Mouse (Mus musculus) heart, embryonic 13.5 days (tissue): ENCODE results near the gene Mtmr4. TPM values are rescaled to one million over a fixed set of nuclear protein-coding genes. Genes with fewer than 3 reads are reported as not detected.

Source experiments
- ATAC-seq: fragments of 200-750 bp; cut with Nextera tagmentation; 2 replicates; pipeline ENCODE4 v1.8.0; 2017; ENCODE audit warnings: moderate TSS enrichment; ENCODE audit not compliant: insufficient number of reproducible peaks, low FRiP score, low TSS enrichment; ENCODE audit errors: extremely low read depth
- H3K27ac ChIP-seq: fragments of 300-500 bp; sonication (generic); replicated peaks from 2 replicates; pipeline ENCODE4 v1.5.1; 2015; ENCODE audit warnings: moderate library complexity, mild to moderate bottlenecking, inconsistent platforms
- H3K27me3 ChIP-seq: fragments of 300-500 bp; sonication (generic); replicated peaks from 2 replicates; pipeline ENCODE4 v1.6.1; 2015; ENCODE audit warnings: mild to moderate bottlenecking, inconsistent platforms
- H3K36me3 ChIP-seq: fragments of 300-500 bp; sonication (generic); 2 replicates; pipeline ENCODE4 v1.6.1; 2015; ENCODE audit warnings: mild to moderate bottlenecking, inconsistent platforms
- H3K4me1 ChIP-seq: fragments of 300-500 bp; sonication (generic); 2 replicates; pipeline ENCODE4 v1.6.1; 2015; ENCODE audit warnings: inconsistent platforms
- H3K4me2 ChIP-seq: fragments of 300-500 bp; sonication (generic); 2 replicates; pipeline ENCODE4 v1.6.1; 2015; ENCODE audit warnings: inconsistent platforms, mild to moderate bottlenecking, moderate library complexity
- H3K4me3 ChIP-seq: fragments of 300-500 bp; sonication (generic); 2 replicates; pipeline ENCODE4 v1.5.1; 2015; ENCODE audit warnings: moderate library complexity, mild to moderate bottlenecking, inconsistent platforms
- H3K9ac ChIP-seq: fragments of 300-500 bp; sonication (generic); 2 replicates; pipeline ENCODE4 v1.6.1; 2015; ENCODE audit warnings: inconsistent platforms, mild to moderate bottlenecking, moderate library complexity
- H3K9me3 ChIP-seq: fragments of 300-500 bp; sonication (generic); 2 replicates; pipeline ENCODE4 v1.6.1; 2016; ENCODE audit warnings: inconsistent platforms
- WGBS: fragments of 180-500 bp; shearing (Covaris S2); methylation state at CpG from one replicate; pipeline ENCODE4 v1.1.7; 2015; ENCODE audit warnings: mixed read lengths; 5-methylcytosine and 5-hydroxymethylcytosine counted together
- polyA plus RNA-seq: library from polyadenylated mRNA; unstranded; fragments of >200 nt; fragmentation: Nextera tagmentation; extraction: Ambion mirVana; gene quantifications from 2 replicates; pipeline ENCODE4 v1.2.1, GENCODE M21; 2015

The Mtmr4 gene
- polyA plus RNA-seq, 1 experiment from 2014 or later = 14.1 TPM

DNA sequence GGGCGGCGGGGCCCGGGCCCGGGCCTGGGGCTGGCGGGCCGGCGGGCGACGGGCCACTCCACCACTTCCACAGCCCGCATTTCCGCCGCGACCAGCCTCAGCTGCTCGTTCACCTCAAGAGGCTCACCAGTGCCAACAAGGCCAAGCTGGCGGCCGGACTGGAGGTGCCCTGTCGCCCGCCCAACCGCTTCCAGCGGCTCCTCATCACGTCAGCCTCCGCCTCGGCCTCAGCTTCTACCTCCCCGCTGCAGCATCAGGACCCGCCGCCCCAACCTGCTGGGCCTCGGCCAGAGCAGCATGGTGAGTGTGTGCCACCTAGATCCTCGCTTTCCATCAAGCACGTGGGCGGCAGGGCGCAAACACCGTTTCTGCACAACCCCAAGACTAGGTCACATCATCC lies 25.6 kb downstream of the Mtmr4 start:
- no peak overlapping the region for H3K9ac ChIP-seq
- WGBS = 93% methylated on average over 32 of the region's 32 CpGs
- H3K4me1 ChIP-seq = 0 out of 2 replicates have a peak, but pooled peaks cover 3% of the 10 kb centered on the region
- no peak overlapping the region for H3K27ac ChIP-seq
- no peaks in the 10 kb centered on the region for H3K27me3 ChIP-seq
- 0 out of 2 replicates have a peak, but pooled peaks cover 5% of the 10 kb centered on the region for H3K9me3 ChIP-seq
- ATAC-seq = no peak
- H3K4me3 ChIP-seq = no peak overlapping the region
- H3K4me2 ChIP-seq = no peak overlapping the region
- H3K36me3 ChIP-seq = peaks cover 76% of the 10 kb centered on the region

DNA sequence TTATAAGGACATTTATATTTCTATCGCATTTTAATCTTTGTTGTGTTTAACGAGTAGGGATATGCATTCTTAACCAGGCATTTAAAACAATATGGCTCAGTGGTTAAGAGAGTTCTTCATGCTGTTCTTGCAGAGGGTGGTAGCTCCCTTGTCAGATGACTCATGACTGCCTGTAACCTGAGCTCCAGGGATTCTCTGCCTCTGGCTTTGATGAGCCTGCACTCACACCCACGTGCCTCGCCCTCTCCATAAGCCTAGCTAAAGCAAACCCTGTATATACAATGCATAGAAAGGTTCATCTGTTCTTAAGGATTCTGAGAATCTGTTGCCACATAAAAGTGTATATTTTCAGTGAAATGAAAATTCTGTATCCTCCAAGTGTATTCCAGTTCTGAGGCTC lies 31.2 kb downstream of the Mtmr4 start:
- Histone ChIP-seq H3K36me3 (peaks cover 51% of the 10 kb centered on the region), H3K27ac (no peak overlapping the region), H3K9ac (no peak overlapping the region), H3K4me2 (no peak overlapping the region), H3K4me3 (no peak overlapping the region), H3K9me3 (no peaks in the 10 kb centered on the region), H3K4me1 (0 out of 2 replicates have a peak, but pooled peaks cover 3% of the 10 kb centered on the region), H3K27me3 (no peaks in the 10 kb centered on the region)
- no peak for ATAC-seq
- 69% methylated on average over 4 of the region's 4 CpGs for WGBS

DNA sequence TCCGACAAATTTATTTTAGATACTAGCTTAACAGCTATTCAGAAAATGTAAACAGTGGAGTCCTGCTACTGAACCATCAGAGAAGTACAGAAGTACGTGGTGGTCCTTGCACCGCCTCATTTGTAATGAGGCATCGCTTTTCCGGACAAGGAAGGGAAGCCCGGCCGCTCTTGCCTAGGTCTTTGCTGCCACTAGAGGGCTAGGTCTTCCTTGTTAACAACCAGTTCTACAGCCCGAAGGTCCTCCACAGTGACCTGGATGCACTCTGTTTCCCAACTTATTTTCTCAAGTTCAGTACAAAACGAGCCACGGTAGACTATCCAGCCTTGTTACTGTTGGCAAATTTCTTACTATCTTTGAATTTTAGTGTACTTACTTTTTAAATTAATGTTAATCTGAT lies 37.9 kb downstream of the Mtmr4 start:
- ATAC-seq = no peak
- Histone ChIP-seq H3K27ac (no peak overlapping the region), H3K36me3 (peaks cover 9% of the 10 kb centered on the region), H3K4me1 (no peaks in the 10 kb centered on the region), H3K9ac (no peak overlapping the region), H3K4me3 (no peak overlapping the region), H3K4me2 (0 out of 2 replicates have a peak overlapping the region, but pooled peaks have one; percentile 14), H3K27me3 (no peaks in the 10 kb centered on the region), H3K9me3 (no peaks in the 10 kb centered on the region)
- WGBS = 19% methylated on average over 10 of the region's 10 CpGs

DNA sequence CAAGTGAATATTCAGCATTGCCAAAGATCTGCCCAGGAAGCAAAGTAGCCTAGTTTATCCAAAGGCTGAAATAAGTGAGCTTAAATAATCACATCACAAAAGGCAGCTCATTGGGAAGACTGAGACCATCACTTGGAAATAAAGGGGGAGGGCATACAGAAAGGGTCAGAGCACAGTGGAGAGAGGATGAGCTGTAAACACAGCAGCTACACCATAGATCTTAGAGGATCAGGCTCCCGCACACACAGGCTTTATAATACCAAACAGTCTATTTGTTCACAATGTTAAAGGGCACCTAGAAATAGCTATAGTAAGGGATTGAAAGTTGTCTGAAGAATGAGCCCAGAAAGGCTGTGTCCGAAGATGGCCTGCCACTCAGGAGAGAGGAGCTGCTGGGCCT lies 46.8 kb downstream of the Mtmr4 start:
- Histone ChIP-seq H3K9ac (peak overlapping the region; percentile 90), H3K27ac (peak overlapping the region; percentile 56), H3K27me3 (no peaks in the 10 kb centered on the region), H3K4me2 (peak overlapping the region; percentile 83), H3K4me1 (peaks cover 11% of the 10 kb centered on the region), H3K36me3 (no peaks in the 10 kb centered on the region), H3K4me3 (peak overlapping the region; percentile 59), H3K9me3 (no peaks in the 10 kb centered on the region)
- WGBS = 15% methylated on average over 2 of the region's 2 CpGs
- ATAC-seq = no peak

DNA sequence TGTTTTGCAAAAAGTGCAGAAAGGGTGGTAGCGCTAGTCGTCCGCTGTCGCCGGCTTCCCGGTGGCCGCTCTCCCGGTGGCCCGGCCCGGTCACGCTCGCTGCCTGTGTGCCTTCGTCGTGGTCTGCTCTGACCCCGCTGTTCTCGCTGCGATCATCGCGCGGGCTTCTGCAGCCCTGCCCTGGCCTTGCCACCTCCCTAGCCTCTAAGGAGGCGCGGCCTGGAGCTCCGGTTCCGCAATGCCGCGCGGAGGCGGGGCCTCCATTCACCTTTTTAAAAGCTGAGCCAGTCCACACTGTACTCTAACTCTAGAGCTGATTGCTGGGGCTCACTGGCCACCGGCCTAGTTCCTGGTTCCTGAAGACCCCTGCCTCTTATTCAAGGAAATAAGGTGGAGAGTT lies 47.2 kb downstream of the Mtmr4 start:
- Histone ChIP-seq H3K27me3 (no peaks in the 10 kb centered on the region), H3K36me3 (no peaks in the 10 kb centered on the region), H3K4me2 (peak overlapping the region; percentile 83), H3K27ac (peak overlapping the region; percentile 56), H3K4me1 (peaks cover 11% of the 10 kb centered on the region), H3K4me3 (peak overlapping the region; percentile 59), H3K9ac (peak overlapping the region; percentile 90), H3K9me3 (no peaks in the 10 kb centered on the region)
- ATAC-seq = peak; percentile 31; the same call in 1 of the 2 replicates
- WGBS = 2% methylated on average over 29 of the region's 29 CpGs

DNA sequence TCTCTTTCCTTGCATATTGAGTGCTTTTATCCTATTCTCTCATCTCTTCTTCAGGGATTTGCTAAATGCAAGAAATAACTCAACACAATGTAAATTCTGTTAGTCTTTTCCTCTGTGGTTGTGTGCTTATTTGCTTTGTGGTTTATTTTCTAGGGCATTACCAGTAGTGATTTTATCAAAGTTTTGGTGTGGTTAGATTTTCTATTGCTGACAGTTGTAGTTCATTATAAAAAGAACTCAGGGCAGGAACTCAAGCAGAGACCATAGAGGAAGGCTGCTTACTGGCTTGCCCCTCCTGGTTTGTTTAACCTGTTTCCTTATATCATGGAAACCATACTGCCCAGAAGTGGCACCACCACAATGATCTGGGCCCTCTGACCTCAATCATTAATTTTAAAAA lies 50.9 kb downstream of the Mtmr4 start:
- H3K36me3 ChIP-seq = no peaks in the 10 kb centered on the region
- no peaks in the 10 kb centered on the region for H3K27me3 ChIP-seq
- no peak overlapping the region for H3K9ac ChIP-seq
- H3K9me3 ChIP-seq = no peaks in the 10 kb centered on the region
- ATAC-seq = no peak
- peaks cover 20% of the 10 kb centered on the region for H3K4me1 ChIP-seq
- no peak overlapping the region for H3K4me2 ChIP-seq
- no peak overlapping the region for H3K4me3 ChIP-seq
- H3K27ac ChIP-seq = no peak overlapping the region

DNA sequence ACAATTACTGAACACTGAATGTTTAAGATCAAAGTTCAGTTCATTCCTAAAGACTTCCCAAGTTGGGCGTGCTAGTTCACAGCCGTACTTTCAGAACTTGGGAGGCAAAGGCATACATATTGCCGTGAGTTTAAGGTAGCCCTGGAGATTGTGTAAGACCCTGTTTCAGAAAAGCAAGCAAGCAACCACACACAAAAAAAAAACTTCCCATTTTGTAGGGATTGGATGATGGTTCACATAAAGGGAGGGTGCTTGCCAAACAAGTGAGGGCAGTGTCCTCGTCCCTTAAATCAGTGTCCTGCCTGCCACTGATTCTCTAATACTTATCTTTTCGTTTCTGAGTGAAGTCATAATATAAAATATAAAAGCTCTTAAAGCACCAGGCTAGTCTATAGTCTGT lies 62.7 kb downstream of the Mtmr4 start:
- no peak overlapping the region for H3K4me3 ChIP-seq
- H3K9me3 ChIP-seq = no peaks in the 10 kb centered on the region
- no peak overlapping the region for H3K9ac ChIP-seq
- H3K4me1 ChIP-seq = no peaks in the 10 kb centered on the region
- H3K27ac ChIP-seq = no peak overlapping the region
- no peaks in the 10 kb centered on the region for H3K36me3 ChIP-seq
- no peaks in the 10 kb centered on the region for H3K27me3 ChIP-seq
- no peak for ATAC-seq
- no peak overlapping the region for H3K4me2 ChIP-seq
- 76% methylated on average over 5 of the region's 5 CpGs for WGBS

DNA sequence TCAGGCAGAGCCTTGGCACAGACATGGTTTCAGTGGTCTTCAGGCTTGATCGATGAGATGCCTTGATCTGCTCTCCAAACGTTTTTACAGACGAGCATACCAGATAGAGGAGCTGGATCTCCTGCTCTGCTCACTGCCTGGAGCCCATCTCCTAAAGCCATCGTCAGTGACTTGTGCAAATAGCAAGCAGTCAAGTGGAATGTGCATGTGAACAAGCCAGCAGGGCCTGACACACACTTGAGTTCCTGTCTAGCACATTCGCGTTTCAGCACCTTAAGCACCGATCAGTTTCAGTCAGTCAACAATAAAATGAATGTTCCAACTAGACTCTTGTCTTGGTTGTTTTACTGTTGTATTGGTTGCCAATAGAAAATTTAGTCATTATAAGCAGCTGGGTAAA lies 67.3 kb downstream of the Mtmr4 start:
- Histone ChIP-seq H3K9ac (no peak overlapping the region), H3K4me1 (peaks cover 6% of the 10 kb centered on the region), H3K36me3 (no peaks in the 10 kb centered on the region), H3K4me2 (no peak overlapping the region), H3K27ac (no peak overlapping the region), H3K9me3 (no peaks in the 10 kb centered on the region), H3K4me3 (no peak overlapping the region), H3K27me3 (peaks cover 20% of the 10 kb centered on the region)
- 43% methylated on average over 7 of the region's 7 CpGs for WGBS
- ATAC-seq = no peak

DNA sequence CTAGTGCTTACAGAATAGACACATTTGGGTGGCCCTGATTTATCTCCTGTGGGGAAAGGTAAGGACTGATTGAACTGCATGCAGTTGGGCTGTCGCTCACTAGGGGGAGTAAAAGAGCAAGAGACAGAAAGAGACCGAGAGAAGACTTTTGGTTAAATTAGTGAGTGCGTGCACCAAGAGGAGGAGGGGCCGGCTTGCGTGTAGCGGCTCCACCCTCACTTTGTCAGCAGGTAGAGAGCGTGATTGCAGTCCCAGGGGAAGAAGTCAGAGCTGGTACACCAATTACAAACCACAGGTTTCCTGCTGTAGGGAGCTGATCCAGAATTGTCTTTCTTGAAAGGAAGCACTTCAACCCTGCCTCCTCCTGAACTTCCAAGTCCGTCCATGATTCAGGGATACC lies 70.4 kb downstream of the Mtmr4 start, which contains the start of gene Rnf43:
Rnf43 (plus strand) TSS at position 316 of the 400 bp plus-strand sequence.
- ATAC-seq = no peak

DNA sequence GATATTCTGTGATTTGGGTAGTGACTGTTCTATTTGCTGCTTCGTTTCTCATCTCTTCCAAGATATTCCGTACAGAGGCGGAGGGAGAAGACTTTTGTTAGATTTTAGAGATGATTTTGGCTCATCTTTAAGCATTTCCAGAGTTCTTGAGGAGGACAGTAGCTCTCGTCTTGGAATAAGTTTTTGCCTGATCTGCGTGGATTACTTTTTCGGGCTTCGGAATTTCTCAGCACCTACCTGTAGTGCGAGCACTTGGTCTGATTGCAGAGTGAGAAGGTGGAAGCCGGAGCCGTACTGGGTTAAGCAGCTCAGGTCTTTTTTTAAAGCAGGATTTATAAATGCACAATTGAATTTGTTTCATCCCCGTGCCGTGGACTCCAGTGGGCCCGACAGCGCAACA lies 70.9 kb downstream of the Mtmr4 start:
- WGBS = 22% methylated on average over 14 of the region's 14 CpGs
- H3K4me1 ChIP-seq = peaks cover 6% of the 10 kb centered on the region
- H3K9me3 ChIP-seq = no peaks in the 10 kb centered on the region
- H3K4me3 ChIP-seq = peak overlapping the region; percentile 55
- H3K27me3 ChIP-seq = peaks cover 27% of the 10 kb centered on the region
- H3K36me3 ChIP-seq = no peaks in the 10 kb centered on the region
- peak overlapping the region; percentile 72 for H3K9ac ChIP-seq
- ATAC-seq = no peak
- no peak overlapping the region for H3K27ac ChIP-seq
- H3K4me2 ChIP-seq = peak overlapping the region; percentile 73

More for the DNA sequence above, 70.4 kb downstream of the Mtmr4 start, which contains the start of gene Rnf43:
- WGBS = 2% methylated on average over 8 of the region's 8 CpGs
- peak within 1 kb of the TSS; percentile 72 for H3K9ac ChIP-seq
- H3K27me3 ChIP-seq = peaks cover 27% of the 10 kb centered on the region
- peak within 1 kb of the TSS; percentile 55 for H3K4me3 ChIP-seq
- peak within 1 kb of the TSS; percentile 73 for H3K4me2 ChIP-seq
- H3K4me1 ChIP-seq = peaks cover 6% of the 10 kb centered on the region
- no peaks in the 10 kb centered on the region for H3K36me3 ChIP-seq
- H3K9me3 ChIP-seq = no peaks in the 10 kb centered on the region
- H3K27ac ChIP-seq = no peak within 1 kb of the TSS

DNA sequence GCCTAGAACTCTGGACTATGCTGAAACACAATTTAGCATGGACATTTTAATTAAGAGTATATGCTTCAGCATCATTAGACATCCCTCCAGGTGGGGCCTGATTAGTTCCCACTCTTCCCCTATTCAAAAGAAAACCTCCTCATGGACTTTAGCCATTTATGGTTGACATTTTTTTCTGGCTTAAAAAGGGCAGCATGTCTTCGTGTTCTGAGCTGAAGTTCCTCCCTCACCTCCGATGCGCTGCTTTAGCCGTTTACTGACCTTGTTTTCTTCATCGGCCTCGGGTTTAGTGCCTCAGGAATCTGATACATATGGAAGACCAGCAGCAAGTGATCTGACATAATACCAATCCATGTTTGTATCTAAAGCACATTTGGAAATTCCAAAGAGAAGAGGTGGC lies 72.0 kb downstream of the Mtmr4 start:
- peak overlapping the region; percentile 21 for H3K4me2 ChIP-seq
- peaks cover 30% of the 10 kb centered on the region for H3K27me3 ChIP-seq
- no peak overlapping the region for H3K27ac ChIP-seq
- peaks cover 6% of the 10 kb centered on the region for H3K4me1 ChIP-seq
- H3K9me3 ChIP-seq = no peaks in the 10 kb centered on the region
- no peaks in the 10 kb centered on the region for H3K36me3 ChIP-seq
- 82% methylated on average over 6 of the region's 6 CpGs for WGBS
- peak overlapping the region; percentile 12 for H3K4me3 ChIP-seq
- H3K9ac ChIP-seq = no peak overlapping the region
- ATAC-seq = no peak

DNA sequence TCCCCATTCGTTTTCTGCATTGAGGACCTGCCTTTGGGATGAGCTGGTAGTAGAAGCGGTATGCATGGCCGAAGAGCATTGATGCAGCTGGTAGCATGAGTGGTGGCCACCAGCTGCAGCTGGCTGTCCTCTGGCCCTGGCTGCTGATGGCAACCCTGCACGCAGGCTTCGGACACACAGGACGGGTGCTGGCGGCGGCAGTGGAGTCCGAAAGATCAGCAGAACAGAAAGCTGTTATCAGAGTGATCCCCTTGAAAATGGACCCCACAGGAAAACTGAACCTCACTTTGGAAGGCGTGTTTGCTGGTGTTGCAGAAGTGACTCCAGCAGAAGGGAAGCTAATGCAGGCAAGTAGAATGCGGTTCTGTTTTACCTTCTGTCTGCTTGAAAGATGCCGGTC lies 72.6 kb downstream of the Mtmr4 start:
- H3K9me3 ChIP-seq = no peaks in the 10 kb centered on the region
- peaks cover 30% of the 10 kb centered on the region for H3K27me3 ChIP-seq
- no peak for ATAC-seq
- peak overlapping the region; percentile 12 for H3K4me3 ChIP-seq
- peaks cover 6% of the 10 kb centered on the region for H3K4me1 ChIP-seq
- peak overlapping the region; percentile 20; the same call in 1 of the 2 replicates for H3K9ac ChIP-seq
- WGBS = 81% methylated on average over 12 of the region's 12 CpGs
- H3K4me2 ChIP-seq = peak overlapping the region; percentile 21
- no peaks in the 10 kb centered on the region for H3K36me3 ChIP-seq
- no peak overlapping the region for H3K27ac ChIP-seq
